Mouse (Mus musculus) CH12.LX (cell line): ENCODE results near the gene Crip2. TPM values are rescaled to one million over a fixed set of nuclear protein-coding genes. Genes with fewer than 3 reads are reported as not detected.

Experiments used
- DNase-seq: peaks from one replicate; pipeline ENCODE4 v3.0.0-alpha.2; 2013; ENCODE audit errors: extremely low read depth
- H3K27ac ChIP-seq: 2 replicates; pipeline ENCODE4 v1.5.1; 2012; ENCODE audit warnings: low read depth, mild to moderate bottlenecking, control low read depth, moderate library complexity; ENCODE audit not compliant: insufficient read depth
- H3K27me3 ChIP-seq: replicated peaks from 2 replicates; pipeline ENCODE3; 2012; ENCODE audit warnings: inconsistent platforms
- H3K36me3 ChIP-seq, 2 experiments: replicated peaks in 1 of 2; 2 replicates each; pipeline versions ENCODE3 to v1.6.1; 2012; ENCODE audit warnings: inconsistent platforms in 1 of 2, low read length in 1 of 2, mild to moderate bottlenecking in 1 of 2, mixed read lengths in 1 of 2, moderate library complexity in 1 of 2; ENCODE audit not compliant: control insufficient read depth in 1 of 2, insufficient read depth in 1 of 2
- H3K4me1 ChIP-seq, 2 experiments: 2 replicates each; pipeline ENCODE4 v1.6.1; 2012; ENCODE audit warnings: inconsistent platforms in 1 of 2, moderate library complexity in 1 of 2; ENCODE audit not compliant: insufficient read depth in 2 of 2, control insufficient read depth in 1 of 2
- H3K4me2 ChIP-seq: 2 replicates; pipeline ENCODE4 v1.6.1; 2012; ENCODE audit warnings: low read depth, mild to moderate bottlenecking, control low read depth; ENCODE audit not compliant: poor library complexity, insufficient read depth, severe bottlenecking
- H3K4me3 ChIP-seq, 3 experiments: fragments of 150-350 bp in 1 of 3; sonication (generic) in 1 of 3; replicated peaks in 1 of 3; 2 replicates each; pipeline versions ENCODE3 to v1.5.1; 2011 to 2012; ENCODE audit warnings: low read depth in 2 of 3, low read length in 2 of 3, mild to moderate bottlenecking in 2 of 3, moderate library complexity in 2 of 3, control low read depth in 1 of 3, improper control_type of control experiment in 1 of 3, inconsistent platforms in 1 of 3, mixed read lengths in 1 of 3; ENCODE audit not compliant: poor library complexity in 1 of 3
- H3K79me2 ChIP-seq: replicated peaks from 2 replicates; pipeline ENCODE4 v1.6.1; 2012; ENCODE audit warnings: mild to moderate bottlenecking, moderate library complexity; ENCODE audit not compliant: control insufficient read depth, poor library complexity, insufficient read depth, severe bottlenecking; ENCODE audit errors: extremely low read depth
- H3K9ac ChIP-seq: 2 replicates; pipeline ENCODE4 v1.6.1; 2012; ENCODE audit warnings: low read depth, mild to moderate bottlenecking, control low read depth, moderate library complexity; ENCODE audit not compliant: insufficient read depth
- H3K9me3 ChIP-seq: replicated peaks from 2 replicates; pipeline ENCODE3; 2012; ENCODE audit warnings: low read length, inconsistent platforms, mixed read lengths
- BHLHE40 ChIP-seq: IDR thresholded peaks from 2 replicates; pipeline ENCODE4 v1.6.1; 2011; ENCODE audit warnings: mild to moderate bottlenecking, low read depth, low read length, improper control_type of control experiment
- CHD1 ChIP-seq: IDR thresholded peaks from 2 replicates; pipeline ENCODE4 v1.6.1; 2012; ENCODE audit warnings: low read depth, low read length, improper control_type of control experiment, inconsistent platforms
- CHD2 ChIP-seq: IDR thresholded peaks from 2 replicates; pipeline ENCODE4 v1.6.1; 2011; ENCODE audit warnings: low read length, improper control_type of control experiment
- CTCF ChIP-seq, 2 experiments: IDR thresholded peaks in 1 of 2; conservative IDR thresholded peaks in 1 of 2; 2 replicates each; pipeline ENCODE4 v1.5.1; 2011 to 2012; ENCODE audit warnings: low read depth in 2 of 2, low read length in 2 of 2, improper control_type of control experiment in 1 of 2, inconsistent platforms in 1 of 2, mild to moderate bottlenecking in 1 of 2, moderate library complexity in 1 of 2
- EP300 ChIP-seq: IDR thresholded peaks from 2 replicates; pipeline ENCODE4 v1.6.1; 2011; ENCODE audit warnings: low read length, improper control_type of control experiment
- ETS1 ChIP-seq: conservative IDR thresholded peaks from 2 replicates; pipeline ENCODE4 v1.6.1; 2012; ENCODE audit warnings: low read depth, mild to moderate bottlenecking, inconsistent platforms, low read length, improper control_type of control experiment, moderate library complexity
- HCFC1 ChIP-seq: IDR thresholded peaks from 2 replicates; pipeline ENCODE4 v1.6.1; 2012; ENCODE audit warnings: low read depth, mild to moderate bottlenecking, inconsistent platforms, low read length, improper control_type of control experiment
- IRF4 ChIP-seq: IDR thresholded peaks from 2 replicates; pipeline ENCODE4 v1.6.1; 2014; ENCODE audit warnings: low read depth, mild to moderate bottlenecking, inconsistent platforms, low read length, improper control_type of control experiment
- JUN ChIP-seq: IDR thresholded peaks from 2 replicates; pipeline ENCODE4 v1.6.1; 2011; ENCODE audit warnings: low read depth, mild to moderate bottlenecking, low read length, improper control_type of control experiment, moderate library complexity; ENCODE audit not compliant: insufficient read depth
- MAFK ChIP-seq: IDR thresholded peaks from 2 replicates; pipeline ENCODE4 v1.6.1; 2011; ENCODE audit warnings: low read length, improper control_type of control experiment; ENCODE audit not compliant: insufficient replicate concordance
- MAX ChIP-seq: IDR thresholded peaks from 2 replicates; pipeline ENCODE4 v1.6.1; 2011; ENCODE audit warnings: low read length, improper control_type of control experiment
- MAZ ChIP-seq: IDR thresholded peaks from 2 replicates; pipeline ENCODE4 v1.6.1; 2012; ENCODE audit warnings: low read depth, mild to moderate bottlenecking, inconsistent platforms, low read length, improper control_type of control experiment, moderate library complexity
- MXI1 ChIP-seq: IDR thresholded peaks from 2 replicates; pipeline ENCODE4 v1.6.1; 2011; ENCODE audit warnings: mild to moderate bottlenecking, low read depth, low read length, improper control_type of control experiment
- NELFE ChIP-seq: IDR thresholded peaks from 2 replicates; pipeline ENCODE4 v1.6.1; 2011; ENCODE audit warnings: low read depth, low read length, improper control_type of control experiment
- POLR2A ChIP-seq: IDR thresholded peaks from 2 replicates; pipeline ENCODE4 v1.6.1; 2011; ENCODE audit warnings: low read depth, mild to moderate bottlenecking, improper control_type of control experiment, low read length
- POLR2AphosphoS2 ChIP-seq: IDR thresholded peaks from 2 replicates; pipeline ENCODE4 v1.6.1; 2011; ENCODE audit warnings: low read depth, low read length, improper control_type of control experiment
- RAD21 ChIP-seq: IDR thresholded peaks from 2 replicates; pipeline ENCODE4 v1.6.1; 2011; ENCODE audit warnings: low read depth, mild to moderate bottlenecking, low read length, improper control_type of control experiment, moderate library complexity
- RCOR1 ChIP-seq: conservative IDR thresholded peaks from 2 replicates; pipeline ENCODE4 v1.6.1; 2012; ENCODE audit warnings: low read depth, mild to moderate bottlenecking, inconsistent platforms, low read length, improper control_type of control experiment
- SMC3 ChIP-seq: IDR thresholded peaks from 2 replicates; pipeline ENCODE4 v1.6.1; 2011; ENCODE audit warnings: low read depth, low read length, improper control_type of control experiment
- TBP ChIP-seq: conservative IDR thresholded peaks from 2 replicates; pipeline ENCODE4 v1.6.1; 2011; ENCODE audit warnings: low read depth, low read length, improper control_type of control experiment
- TCF12 ChIP-seq: IDR thresholded peaks from 2 replicates; pipeline ENCODE4 v1.6.1; 2014; ENCODE audit warnings: low read depth, mild to moderate bottlenecking, inconsistent platforms, low read length, improper control_type of control experiment
- USF1 ChIP-seq: IDR thresholded peaks from 2 replicates; pipeline ENCODE4 v1.6.1; 2014; ENCODE audit warnings: low read depth, mild to moderate bottlenecking, inconsistent platforms, low read length, improper control_type of control experiment
- USF2 ChIP-seq: conservative IDR thresholded peaks from 2 replicates; pipeline ENCODE4 v1.6.1; 2011; ENCODE audit warnings: low read depth, low read length, improper control_type of control experiment
- ZC3H11A ChIP-seq: IDR thresholded peaks from 2 replicates; pipeline ENCODE4 v1.6.1; 2012; ENCODE audit warnings: low read depth, mild to moderate bottlenecking, inconsistent platforms, low read length, improper control_type of control experiment
- ZMIZ1 ChIP-seq: IDR thresholded peaks from 2 replicates; pipeline ENCODE4 v1.6.1; 2012; ENCODE audit warnings: low read depth, mild to moderate bottlenecking, inconsistent platforms, low read length, improper control_type of control experiment
- ZNF384 ChIP-seq: IDR thresholded peaks from 2 replicates; pipeline ENCODE4 v1.6.1; 2012; ENCODE audit warnings: low read depth, low read length, improper control_type of control experiment, inconsistent platforms
- dilution Hi-C: fragments of 300-500 bp; cut with MboI; formaldehyde crosslinking; loops from 2 replicates; pipeline ENCODE4 v1.14.3; 2020; ENCODE audit warnings: low sequenced_read_pairs; ENCODE audit not compliant: extremely low pct_unique_long_range_greater_than_20kb, extremely low pct_ligation_motif_present
- in situ Hi-C: fragments of 300-500 bp; cut with MboI; formaldehyde crosslinking; loops from 3 replicates; pipeline ENCODE4 v1.14.3; 2019; ENCODE audit warnings: low sequenced_read_pairs, low pct_ligation_motif_present, low pct_unique_long_range_greater_than_20kb, mixed read lengths
- polyA plus RNA-seq: library from polyadenylated mRNA; unstranded; fragments of >175 nt; gene quantifications from 2 replicates; pipeline ENCODE4 v1.2.1, GENCODE M21; 2012; ENCODE audit warnings: low read depth; ENCODE audit not compliant: insufficient read length
- total RNA-seq, 2 experiments: library from RNA; depleted of rRNA; stranded (reverse); fragments of 300-350 nt in 1 of 2; fragments of >200 nt in 1 of 2; gene quantifications; 2 replicates each; pipeline ENCODE4 v1.2.3; 2012 to 2014

The Crip2 gene
- total and polyA plus RNA-seq, 3 experiments, result 0.89 to 7.7 TPM; not detected in 1

- TF ChIP-seq MAX (peak; percentile 37; the same call in 1 of the 2 replicates), RAD21 (no peak), CTCF (conservative IDR thresholded peaks at IDR 0.05 in 1 of 2, IDR thresholded peaks at IDR 0.05 in 1 of 2; ENCODE audit: low read depth in 2 of 2, low read length in 2 of 2) (no peak), USF2 (no peak), ZC3H11A (no peak), POLR2AphosphoS2 (no peak), BHLHE40 (peak; percentile 80), TBP (no peak), MAFK (peak; percentile 87; the same call in 1 of the 2 replicates), POLR2A (no peak), ZNF384 (no peak), EP300 (peak; percentile 69), SMC3 (no peak)
Measured at GRCm38 (mm10) chr12:113168031-113168536, 28.0 kb downstream of the Crip2 start (continued).

- in situ Hi-C loops, result no loop called here
- no peak for DNase-seq
Measured at GRCm38 (mm10) chr12:113176960-113177725, 37.1 kb downstream of the Crip2 start.

More at GRCm38 (mm10) chr12:113176960-113177725, 37.1 kb downstream of the Crip2 start:
- Histone ChIP-seq H3K4me1 (no peaks in the 10 kb centered on the region), H3K9me3 (peaks cover 5% of the 10 kb centered on the region), H3K9ac (no peak overlapping the region), H3K79me2 (no peaks in the 10 kb centered on the region), H3K36me3 (no peaks in the 10 kb centered on the region), H3K4me2 (no peak overlapping the region), H3K27ac (no peak overlapping the region), H3K4me3 (no peak overlapping the region), H3K27me3 (peaks cover 62% of the 10 kb centered on the region)
- dilution Hi-C loops, result no loop called here
- no peak for TF ChIP-seq ZMIZ1
- TF ChIP-seq BHLHE40, result no peak
- no peak for TF ChIP-seq USF1
- no peak for TF ChIP-seq MXI1
- TF ChIP-seq CTCF (conservative IDR thresholded peaks at IDR 0.05 in 1 of 2, IDR thresholded peaks at IDR 0.05 in 1 of 2; ENCODE audit: low read depth in 2 of 2, low read length in 2 of 2), result no peak
- no peak for TF ChIP-seq TBP
- TF ChIP-seq POLR2A, result no peak
- TF ChIP-seq CHD1, result no peak
- no peak for TF ChIP-seq TCF12
- no peak for TF ChIP-seq NELFE
- TF ChIP-seq JUN, result no peak
- TF ChIP-seq RCOR1, result no peak
- no peak for TF ChIP-seq HCFC1
- no peak for TF ChIP-seq USF2
- TF ChIP-seq MAFK, result no peak
- no peak for TF ChIP-seq MAZ
- TF ChIP-seq ZNF384, result no peak
- no peak for TF ChIP-seq ETS1
- TF ChIP-seq IRF4, result no peak
- TF ChIP-seq CHD2, result no peak
